Mouse (Mus musculus): ENCODE results near the gene Oasl2. TPM values are rescaled to one million over a fixed set of nuclear protein-coding genes. Genes with fewer than 3 reads are reported as not detected.

Oasl2 gene
- polyA plus RNA-seq, 1 experiment from 2014 or later: 9.2 TPM

GRCm38 (mm10) chr5:114942766-114943130 is 46.0 kb downstream of the Oasl2 start:
- Histone ChIP-seq H3K27ac (peak overlapping the region; percentile 85), H3K9me3 (no peaks in the 10 kb centered on the region), H3K27me3 (no peaks in the 10 kb centered on the region), H3K4me3 (peak overlapping the region; percentile 94), H3K36me3 (peaks cover 20% of the 10 kb centered on the region), H3K4me1 (peaks cover 6% of the 10 kb centered on the region), H3K9ac (peak overlapping the region; percentile 95), H3K4me2 (peak overlapping the region; percentile 77)
- ATAC-seq (ENCODE audit: borderline replicate concordance, extremely low read depth, low FRiP score, low TSS enrichment): no peak
- 28% methylated on average over 4 of the region's 4 CpGs for WGBS

- no peak overlapping the region for H3K4me3 ChIP-seq
- no peak overlapping the region for H3K9ac ChIP-seq
- H3K9me3 ChIP-seq: no peaks in the 10 kb centered on the region
- no peak for ATAC-seq (ENCODE audit: borderline replicate concordance, extremely low read depth, low FRiP score, low TSS enrichment)
- peaks cover 17% of the 10 kb centered on the region for H3K4me1 ChIP-seq
- H3K27ac ChIP-seq: no peak overlapping the region
- no peak overlapping the region for H3K4me2 ChIP-seq
- 96% methylated on average over 10 of the region's 10 CpGs for WGBS
- no peaks in the 10 kb centered on the region for H3K27me3 ChIP-seq
- peaks cover 33% of the 10 kb centered on the region for H3K36me3 ChIP-seq
These were observed 48.3 kb downstream of the Oasl2 start for GRCm38 (mm10) chr5:114945072-114945471.

GRCm38 (mm10) chr5:114948891-114949290 is 52.2 kb downstream of the Oasl2 start:
- Histone ChIP-seq H3K9ac (no peak overlapping the region), H3K4me1 (peaks cover 11% of the 10 kb centered on the region), H3K4me3 (no peak overlapping the region), H3K27ac (no peak overlapping the region), H3K27me3 (no peaks in the 10 kb centered on the region), H3K4me2 (no peak overlapping the region), H3K9me3 (no peaks in the 10 kb centered on the region), H3K36me3 (peaks cover 33% of the 10 kb centered on the region)
- no peak; the same call in 1 of the 2 replicates for ATAC-seq (ENCODE audit: borderline replicate concordance, extremely low read depth, low FRiP score, low TSS enrichment)
- 21% methylated on average over 6 of the region's 6 CpGs for WGBS

- Histone ChIP-seq H3K9ac (no peak overlapping the region), H3K27ac (no peak overlapping the region), H3K27me3 (no peaks in the 10 kb centered on the region)
These were observed 52.6 kb downstream of the Oasl2 start for GRCm38 (mm10) chr5:114949316-114949715.

GRCm38 (mm10) chr5:114949812-114950211 is 53.1 kb downstream of the Oasl2 start:
- no peaks in the 10 kb centered on the region for H3K27me3 ChIP-seq
- ATAC-seq (ENCODE audit: borderline replicate concordance, extremely low read depth, low FRiP score, low TSS enrichment): no peak
- H3K27ac ChIP-seq: no peak overlapping the region
- WGBS: 83% methylated on average over 9 of the region's 9 CpGs
- no peak overlapping the region for H3K4me3 ChIP-seq
- no peak overlapping the region for H3K9ac ChIP-seq
- peaks cover 31% of the 10 kb centered on the region for H3K36me3 ChIP-seq
- no peaks in the 10 kb centered on the region for H3K9me3 ChIP-seq
- H3K4me2 ChIP-seq: no peak overlapping the region
- H3K4me1 ChIP-seq: peaks cover 11% of the 10 kb centered on the region

More at GRCm38 (mm10) chr5:114949316-114949715, 52.6 kb downstream of the Oasl2 start:
- no peaks in the 10 kb centered on the region for H3K9me3 ChIP-seq
- H3K36me3 ChIP-seq: peaks cover 31% of the 10 kb centered on the region
- WGBS: 45% methylated on average over 5 of the region's 5 CpGs
- no peak overlapping the region for H3K4me2 ChIP-seq
- no peak overlapping the region for H3K4me3 ChIP-seq
- no peak for ATAC-seq (ENCODE audit: borderline replicate concordance, extremely low read depth, low FRiP score, low TSS enrichment)
- H3K4me1 ChIP-seq: peaks cover 11% of the 10 kb centered on the region

GRCm38 (mm10) chr5:114950669-114951068 is 53.9 kb downstream of the Oasl2 start:
- H3K27ac ChIP-seq: no peak overlapping the region

GRCm38 (mm10) chr5:114951279-114951880 is 54.6 kb downstream of the Oasl2 start:
- Histone ChIP-seq H3K9ac (no peak overlapping the region), H3K4me1 (peaks cover 11% of the 10 kb centered on the region), H3K4me2 (no peak overlapping the region), H3K27ac (no peak overlapping the region), H3K27me3 (no peaks in the 10 kb centered on the region), H3K36me3 (peaks cover 27% of the 10 kb centered on the region), H3K9me3 (no peaks in the 10 kb centered on the region), H3K4me3 (no peak overlapping the region)
- ATAC-seq (ENCODE audit: borderline replicate concordance, extremely low read depth, low FRiP score, low TSS enrichment): no peak
- 74% methylated on average over 21 of the region's 21 CpGs for WGBS

More at GRCm38 (mm10) chr5:114950669-114951068, 53.9 kb downstream of the Oasl2 start:
- no peak for ATAC-seq (ENCODE audit: borderline replicate concordance, extremely low read depth, low FRiP score, low TSS enrichment)
- no peak overlapping the region for H3K9ac ChIP-seq
- H3K4me3 ChIP-seq: no peak overlapping the region
- H3K4me2 ChIP-seq: no peak overlapping the region
- no peaks in the 10 kb centered on the region for H3K27me3 ChIP-seq
- H3K36me3 ChIP-seq: peaks cover 31% of the 10 kb centered on the region
- 72% methylated on average over 12 of the region's 12 CpGs for WGBS
- H3K4me1 ChIP-seq: peaks cover 11% of the 10 kb centered on the region
- H3K9me3 ChIP-seq: no peaks in the 10 kb centered on the region

- Histone ChIP-seq H3K4me2 (no peak overlapping the region), H3K27me3 (no peaks in the 10 kb centered on the region), H3K9ac (no peak overlapping the region), H3K27ac (no peak overlapping the region), H3K9me3 (no peaks in the 10 kb centered on the region), H3K36me3 (peaks cover 8% of the 10 kb centered on the region; the same call in 1 of the 2 replicates), H3K4me3 (no peak overlapping the region), H3K4me1 (peaks cover 10% of the 10 kb centered on the region)
- ATAC-seq (ENCODE audit: borderline replicate concordance, extremely low read depth, low FRiP score, low TSS enrichment): no peak
- 76% methylated on average over 14 of the region's 14 CpGs for WGBS
These were observed 56.6 kb downstream of the Oasl2 start for GRCm38 (mm10) chr5:114953326-114953725.

GRCm38 (mm10) chr5:114958069-114958468 is 61.3 kb downstream of the Oasl2 start:
- Histone ChIP-seq H3K4me2 (no peak overlapping the region), H3K4me1 (no peaks in the 10 kb centered on the region), H3K36me3 (no peaks in the 10 kb centered on the region), H3K9me3 (no peaks in the 10 kb centered on the region), H3K27ac (no peak overlapping the region), H3K4me3 (no peak overlapping the region), H3K9ac (no peak overlapping the region), H3K27me3 (no peaks in the 10 kb centered on the region)
- WGBS: 81% methylated on average over 5 of the region's 5 CpGs
- no peak for ATAC-seq (ENCODE audit: borderline replicate concordance, extremely low read depth, low FRiP score, low TSS enrichment)

Small RNA genes within 50 kb of the gene (microRNA-seq; reads per million reads assigned to microRNA genes)
- gene Mir6240: 7.0 reads per million, percentile 25 among the genes with 10 or more reads in this experiment

Other genes starting within 250 kb of the Oasl2 start
- gene Trpv4, start 238.5 kb upstream of the Oasl2 start, polyA plus RNA-seq (2015; fragmentation: Nextera tagmentation; extraction: Ambion mirVana): 2.0 and 2.2 TPM in 2 replicates
- gene Gltp, start 206.0 kb upstream of the Oasl2 start, polyA plus RNA-seq (2015; fragmentation: Nextera tagmentation; extraction: Ambion mirVana): 95.4 and 106 TPM in 2 replicates
- 12.3 and 12.8 TPM in 2 replicates for gene Tchp, start 189.2 kb upstream of the Oasl2 start, polyA plus RNA-seq (2015; fragmentation: Nextera tagmentation; extraction: Ambion mirVana)
- gene Ankrd13a, start 122.3 kb upstream of the Oasl2 start, polyA plus RNA-seq (2015; fragmentation: Nextera tagmentation; extraction: Ambion mirVana): 77.4 and 79.3 TPM in 2 replicates
- gene Git2, start 121.4 kb upstream of the Oasl2 start, polyA plus RNA-seq (2015; fragmentation: Nextera tagmentation; extraction: Ambion mirVana): 48.7 and 49.3 TPM in 2 replicates
- 76.5 and 76.8 TPM in 2 replicates for gene 1500011B03Rik, start 73.5 kb upstream of the Oasl2 start, polyA plus RNA-seq (2015; fragmentation: Nextera tagmentation; extraction: Ambion mirVana)
- not detected in 2 replicates for gene 4930519G04Rik, start 43.3 kb upstream of the Oasl2 start, polyA plus RNA-seq (2015; fragmentation: Nextera tagmentation; extraction: Ambion mirVana)
- gene Gm9936, start 38.3 kb upstream of the Oasl2 start, polyA plus RNA-seq (2015; fragmentation: Nextera tagmentation; extraction: Ambion mirVana): not detected in 2 replicates
- gene Oasl1, start 26.3 kb downstream of the Oasl2 start, polyA plus RNA-seq (2015; fragmentation: Nextera tagmentation; extraction: Ambion mirVana): 0.70 and 1.2 TPM in 2 replicates
- gene 2210016L21Rik, start 45.2 kb downstream of the Oasl2 start, polyA plus RNA-seq (2015; fragmentation: Nextera tagmentation; extraction: Ambion mirVana): 47.1 and 49.3 TPM in 2 replicates
- gene Hnf1a, start 74.2 kb downstream of the Oasl2 start, polyA plus RNA-seq (2015; fragmentation: Nextera tagmentation; extraction: Ambion mirVana): 0.15 TPM in 1 of 2 replicates, not detected in the other
- 19.0 and 25.2 TPM in 2 replicates for gene Sppl3, start 114.2 kb downstream of the Oasl2 start, polyA plus RNA-seq (2015; fragmentation: Nextera tagmentation; extraction: Ambion mirVana)
- 26.9 and 32.3 TPM in 2 replicates for gene Gm10401, start 201.4 kb downstream of the Oasl2 start, polyA plus RNA-seq (2015; fragmentation: Nextera tagmentation; extraction: Ambion mirVana)
- gene Acads, start 222.4 kb downstream of the Oasl2 start, polyA plus RNA-seq (2015; fragmentation: Nextera tagmentation; extraction: Ambion mirVana): 76.3 and 76.4 TPM in 2 replicates
- gene Unc119b, start 238.0 kb downstream of the Oasl2 start, polyA plus RNA-seq (2015; fragmentation: Nextera tagmentation; extraction: Ambion mirVana): 39.9 and 41.0 TPM in 2 replicates